Mouse (Mus musculus) liver, adult 2 months (tissue): ENCODE measurements at regions not wholly inside any gene's neighbourhood (a gene's known extent, or its start where the extent isn't known, plus 50 kb on each side); places are given as distances from the start of the nearest gene placed in this dataset.

Experiments used
- CTCF ChIP-seq: fragments of 200-500 bp; IDR thresholded peaks from 2 replicates; pipeline ENCODE4 v1.5.1; 2011; ENCODE audit warnings: low read depth, low read length, control low read depth
- POLR2A ChIP-seq: fragments of 200-500 bp; IDR thresholded peaks from 2 replicates; pipeline ENCODE4 v1.6.1; 2011; ENCODE audit warnings: low read length, control low read depth; ENCODE audit not compliant: insufficient read depth; ENCODE audit errors: extremely low read depth

DNA sequence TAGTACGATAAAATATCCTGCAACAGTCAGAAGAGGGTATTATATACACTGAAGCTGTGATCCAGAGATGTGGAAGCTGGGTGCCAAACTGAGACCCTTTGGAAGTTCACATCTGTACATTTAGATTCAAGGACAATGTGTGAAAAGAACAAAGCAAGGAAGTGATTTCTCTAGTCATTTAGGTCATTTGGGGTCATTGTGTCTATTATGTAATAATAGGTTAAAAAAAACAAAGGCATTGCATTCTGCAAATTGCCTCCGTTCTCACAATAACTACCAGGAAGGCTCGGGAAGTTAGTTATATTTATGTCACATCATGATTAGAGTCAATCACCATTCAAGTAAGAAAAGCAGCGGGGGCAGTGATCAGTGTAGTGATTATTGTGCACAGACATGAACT lies 563.3 kb downstream of the Trim52 start:
- TF ChIP-seq CTCF (no peak), POLR2A (no peak)
